Mouse (Mus musculus): ENCODE measurements around the gene Dolpp1.

The Dolpp1 gene

DNA sequence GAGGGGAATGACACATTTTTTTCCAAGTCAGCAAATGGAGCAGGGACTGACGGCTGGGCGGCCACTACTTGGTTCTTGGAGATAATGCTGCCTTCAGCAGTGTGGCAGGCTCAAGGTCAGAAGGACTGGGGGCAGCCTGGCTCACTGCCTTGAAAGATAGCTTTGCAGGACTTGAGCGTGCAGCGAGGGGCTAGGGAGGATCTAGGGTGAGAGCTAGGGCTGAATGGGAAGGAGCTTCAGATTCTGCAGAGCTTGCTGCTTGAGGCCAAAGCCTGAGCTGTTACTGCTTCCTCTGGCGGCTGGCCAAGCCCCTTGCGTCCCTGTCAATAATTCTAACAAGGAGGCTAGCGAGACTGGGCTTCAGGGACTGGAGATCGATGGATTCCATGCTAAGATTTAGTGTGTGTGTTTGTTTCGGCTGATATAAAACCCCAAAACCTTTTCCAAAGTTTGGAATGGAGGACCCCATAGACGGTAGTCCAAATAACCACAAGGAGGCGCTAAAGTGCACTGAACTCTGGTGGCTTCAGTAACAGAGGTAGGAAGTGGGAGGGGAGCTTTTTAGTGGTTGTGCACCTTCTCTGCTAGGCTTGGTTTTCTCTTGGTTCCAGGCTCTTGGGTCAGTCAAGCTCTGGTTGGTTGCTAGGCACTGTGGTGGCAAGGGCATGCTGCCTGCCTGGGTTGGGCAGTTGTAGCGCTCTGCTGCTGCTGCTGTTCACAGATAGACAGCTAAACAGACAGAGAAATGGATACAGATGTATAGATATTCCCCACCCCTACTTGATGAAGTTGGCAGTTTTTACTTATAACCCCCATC lies 48.9 kb downstream of the Dolpp1 start:
- DNase-seq (ENCODE audit: low spot score in 2 of 2): peak; percentile 70 to 71

DNA sequence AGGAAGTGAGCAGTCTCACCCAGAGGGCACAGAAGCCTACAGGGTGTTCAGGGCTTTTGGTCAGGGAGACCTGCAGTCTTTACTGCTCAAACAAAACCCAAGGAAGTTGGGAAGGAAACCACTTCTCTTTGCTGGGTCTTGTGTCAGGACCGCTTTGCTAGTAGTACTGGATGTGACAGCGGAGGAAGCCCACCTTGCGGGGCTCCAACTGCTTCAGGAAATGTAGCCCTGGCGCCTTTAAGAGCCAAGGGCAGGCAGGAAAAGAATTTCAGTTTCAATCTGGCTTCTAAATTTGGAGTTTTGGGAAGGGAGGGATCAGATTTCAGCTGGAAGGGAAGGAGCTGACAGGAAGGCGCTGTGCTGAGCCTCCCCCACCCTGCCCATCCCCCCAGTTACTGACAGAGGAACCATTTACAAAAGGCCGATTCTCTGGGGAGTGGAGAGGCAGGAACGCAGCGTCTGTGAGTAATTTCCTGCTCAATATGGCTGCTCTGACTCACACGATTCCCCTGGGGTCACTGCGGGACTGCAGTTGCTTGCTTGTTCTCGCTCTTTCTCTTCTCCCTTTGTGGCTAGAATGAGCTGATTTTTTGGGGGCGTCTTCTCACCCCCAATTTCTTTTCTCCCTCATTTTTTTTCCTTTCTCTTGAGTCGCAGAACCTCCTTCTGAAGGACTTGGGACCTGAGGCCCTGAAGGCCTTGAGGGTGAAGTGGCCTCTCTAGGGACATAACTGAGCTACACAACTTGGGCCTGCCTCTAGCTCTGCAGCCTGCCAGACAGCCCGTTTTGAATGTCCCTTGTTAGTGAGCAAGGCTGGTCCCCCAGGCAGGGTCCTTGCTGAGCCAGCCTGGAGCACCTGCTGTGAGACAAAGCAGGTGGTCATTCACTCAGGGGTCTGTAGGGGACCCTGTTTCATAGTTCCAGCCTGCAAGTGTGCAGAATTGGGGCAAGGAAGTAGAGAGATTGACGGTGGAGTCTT lies 49.8 kb downstream of the Dolpp1 start:
- DNase-seq (ENCODE audit: low spot score in 2 of 2): peak; percentile 72 to 75

GRCm38 (mm10) chr2:30442498-30442890 lies 50.4 kb downstream of the Dolpp1 start:
- no peak for DNase-seq (ENCODE audit: low spot score in 2 of 2)

DNA sequence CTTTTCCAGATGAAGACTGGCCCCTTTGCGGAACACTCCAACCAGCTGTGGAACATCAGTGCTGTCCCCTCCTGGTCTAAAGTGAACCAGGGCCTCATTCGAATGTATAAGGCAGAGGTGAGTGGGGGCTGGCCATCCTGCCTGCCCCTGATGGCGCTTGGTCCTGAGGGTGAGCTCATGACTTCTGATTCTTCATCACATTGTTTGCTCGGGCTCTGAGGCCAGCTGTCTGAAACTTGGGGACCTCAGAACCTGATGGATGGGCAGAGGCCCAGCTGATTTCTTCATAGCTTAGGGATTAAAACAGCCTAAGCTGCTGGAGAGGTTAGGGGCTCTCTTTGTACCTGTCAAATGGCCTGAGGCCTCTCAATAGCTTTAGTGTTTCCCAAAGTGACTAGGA lies 51.2 kb downstream of the Dolpp1 start:
- no peak for DNase-seq (ENCODE audit: low spot score in 2 of 2)

GRCm38 (mm10) chr2:30444006-30444405 lies 52.0 kb downstream of the Dolpp1 start:
- no peak for DNase-seq (ENCODE audit: low spot score in 2 of 2)

GRCm38 (mm10) chr2:30444450-30444849 lies 52.4 kb downstream of the Dolpp1 start:
- DNase-seq (ENCODE audit: low spot score in 2 of 2): no peak

DNA sequence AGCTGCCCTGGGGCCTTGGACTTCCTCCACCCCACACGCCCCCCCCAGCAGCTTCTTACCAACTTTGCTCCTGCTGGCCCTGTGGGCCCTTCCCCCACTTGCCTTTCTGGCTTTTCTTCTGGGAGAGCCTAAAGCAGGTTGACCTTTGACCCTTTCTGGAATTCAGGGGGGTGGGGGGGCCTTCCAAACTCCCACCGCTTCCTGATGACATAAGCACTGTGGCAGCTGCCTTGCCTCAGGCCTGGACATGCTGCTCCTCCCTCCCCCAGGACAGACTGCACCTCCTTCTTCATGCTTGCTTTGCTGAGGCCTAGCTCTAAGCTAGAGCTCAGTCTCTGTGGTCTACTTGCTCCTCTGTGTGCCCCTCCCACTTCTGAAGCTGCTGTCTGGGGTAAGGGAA lies 53.3 kb downstream of the Dolpp1 start:
- DNase-seq (ENCODE audit: low spot score in 2 of 2): peak in 1 of 2 experiments; percentile 65

GRCm38 (mm10) chr2:30446891-30447826 lies 55.1 kb downstream of the Dolpp1 start:
- DNase-seq (ENCODE audit: low spot score in 2 of 2): no peak

GRCm38 (mm10) chr2:30448371-30448770 lies 56.3 kb downstream of the Dolpp1 start:
- no peak for DNase-seq (ENCODE audit: low spot score in 2 of 2)
